Mouse (Mus musculus): ENCODE measurements around the gene Fcrla.

The Fcrla gene

DNA sequence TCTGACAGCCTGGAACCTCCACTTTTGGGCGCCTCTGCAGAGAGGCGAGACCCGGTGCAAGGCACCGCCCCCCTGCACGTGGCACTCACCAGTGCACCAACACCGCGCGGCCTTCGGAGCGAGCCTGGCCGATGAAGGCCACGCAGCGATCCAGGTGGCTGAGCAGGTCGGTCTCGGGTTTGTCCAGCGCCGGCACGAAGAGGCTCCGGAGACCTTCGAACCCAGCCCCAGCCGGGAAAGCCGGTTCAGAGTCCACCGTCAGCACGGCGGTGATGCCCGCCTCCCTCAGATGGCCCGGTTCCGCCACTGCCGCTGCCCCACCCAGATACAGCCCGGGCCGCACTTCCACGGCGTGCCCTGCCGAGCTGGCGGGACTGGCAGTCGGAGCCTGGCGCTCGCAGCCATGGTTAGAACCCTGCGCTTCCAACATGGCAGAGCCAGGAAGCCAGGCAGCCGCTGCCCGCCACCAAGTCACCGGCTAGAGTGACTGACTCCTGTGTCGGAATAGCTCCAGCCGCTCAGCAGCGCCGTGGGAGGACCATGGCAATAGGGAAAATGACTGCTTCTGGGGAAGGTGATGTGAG is 42.3 kb downstream of the Fcrla start, which contains the start of the genes Gm26620 and Dusp12:
Gene Gm26620 (plus strand): TSS at position 88 of the 584 bp plus-strand sequence.
Gene Dusp12 (minus strand): TSS at position 563 of the 584 bp plus-strand sequence.
- peak; percentile 89 to 92 for DNase-seq

DNA sequence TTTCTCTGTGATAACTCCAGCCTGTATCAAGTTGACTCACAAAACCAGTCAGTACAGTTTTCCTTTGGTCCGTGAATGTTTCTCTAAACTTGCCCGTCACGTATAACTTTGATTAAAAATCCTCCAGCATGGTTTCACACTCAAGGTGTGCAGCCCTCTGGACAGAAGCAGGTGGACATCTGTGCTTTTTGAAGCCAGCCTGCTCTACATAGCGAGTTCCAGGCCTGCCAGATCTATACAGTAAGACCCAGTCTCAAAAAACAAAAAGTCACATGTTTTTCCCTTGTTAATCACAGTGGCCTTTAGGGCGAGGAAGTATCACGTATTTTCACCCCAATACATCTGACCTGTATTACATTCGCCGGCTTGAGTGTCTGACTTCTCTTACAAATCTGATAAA is 43.0 kb downstream of the Fcrla start:
- DNase-seq, result no peak

DNA sequence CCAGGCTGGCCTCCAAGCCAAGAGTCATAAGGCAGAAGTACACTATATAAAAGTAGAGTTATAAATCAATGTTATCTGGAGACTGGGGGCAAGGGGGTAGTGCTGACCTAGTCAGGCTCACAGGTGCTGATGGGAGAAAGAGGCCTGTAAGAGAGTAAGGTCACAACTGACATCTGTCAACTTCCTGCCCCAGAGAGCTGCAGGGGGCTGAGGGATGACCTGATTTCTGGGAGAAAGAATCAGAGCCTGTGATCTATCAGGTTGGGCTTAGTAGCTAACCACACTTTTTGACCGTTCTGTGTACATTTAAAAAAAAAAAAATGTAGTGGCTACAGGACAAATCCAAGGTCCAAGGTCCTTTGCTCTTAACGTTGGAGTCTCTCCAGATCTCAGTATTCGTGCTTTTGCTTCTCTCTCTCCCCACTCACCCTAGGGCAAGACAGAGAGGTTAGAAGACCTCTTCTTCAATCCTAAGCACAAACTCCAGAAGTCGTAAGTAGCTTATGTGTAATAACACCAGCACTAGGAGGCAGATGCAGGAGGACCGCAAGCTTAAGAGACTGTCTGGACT is 44.4 kb downstream of the Fcrla start:
- peak in 1 of 2 experiments; percentile 15 for DNase-seq

DNA sequence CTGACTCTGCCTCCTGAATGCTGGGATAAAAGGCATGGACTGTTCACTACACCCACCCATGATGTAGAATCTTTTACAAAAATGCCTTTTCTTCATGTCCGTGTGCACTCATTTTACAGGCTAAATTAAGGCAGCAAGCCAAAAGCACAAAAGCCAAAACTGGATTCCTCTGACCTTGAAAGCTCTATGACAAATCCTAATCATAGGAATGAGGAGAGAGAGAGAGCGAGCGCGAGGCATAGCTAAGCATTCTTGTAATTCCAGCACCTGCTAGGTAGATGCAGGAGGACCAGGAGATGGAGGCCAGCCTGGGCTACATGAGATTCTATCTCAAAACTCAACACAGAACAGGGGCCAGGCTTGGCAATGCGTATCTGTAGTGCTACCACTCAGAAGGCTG is 50.5 kb downstream of the Fcrla start:
- DNase-seq, result no peak

DNA sequence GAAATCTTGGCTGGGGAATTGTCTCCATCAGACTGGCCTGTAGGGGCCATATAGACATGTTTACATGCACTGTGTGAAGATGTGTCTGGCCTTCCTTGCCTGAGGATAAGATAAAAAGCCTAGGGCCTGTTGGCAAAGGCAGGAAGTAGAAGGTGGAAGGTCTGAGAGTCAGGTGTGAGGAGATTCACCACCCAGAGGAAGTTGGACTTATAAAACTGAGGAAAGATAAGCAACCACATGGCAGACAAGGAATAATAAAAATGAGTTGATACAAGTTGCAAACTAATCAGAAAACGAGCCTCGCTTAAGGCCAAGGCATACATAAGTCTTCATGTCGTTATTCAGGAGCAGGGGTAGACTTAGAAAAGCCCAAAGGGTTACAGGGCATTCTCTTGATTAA is 51.7 kb downstream of the Fcrla start:
- DNase-seq, result no peak

DNA sequence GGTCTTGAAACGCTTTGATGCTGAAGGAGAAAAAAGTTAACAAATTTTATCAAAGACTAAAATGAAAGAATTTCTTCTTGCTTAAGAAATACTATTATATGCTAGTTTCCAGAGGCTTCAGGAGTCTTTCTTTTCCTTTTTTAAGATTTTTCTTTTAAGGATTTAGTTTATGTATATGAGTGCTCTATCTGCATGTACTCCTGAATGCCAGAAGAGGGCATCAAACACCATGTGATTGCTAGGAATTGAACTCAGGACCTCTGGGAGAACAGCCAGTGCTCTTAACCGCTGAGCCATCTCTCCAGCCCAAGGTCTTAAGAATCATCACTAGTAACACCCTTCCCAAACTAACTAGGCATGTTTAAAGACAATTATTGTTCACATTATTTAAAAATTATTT is 55.4 kb downstream of the Fcrla start:
- DNase-seq, result no peak

DNA sequence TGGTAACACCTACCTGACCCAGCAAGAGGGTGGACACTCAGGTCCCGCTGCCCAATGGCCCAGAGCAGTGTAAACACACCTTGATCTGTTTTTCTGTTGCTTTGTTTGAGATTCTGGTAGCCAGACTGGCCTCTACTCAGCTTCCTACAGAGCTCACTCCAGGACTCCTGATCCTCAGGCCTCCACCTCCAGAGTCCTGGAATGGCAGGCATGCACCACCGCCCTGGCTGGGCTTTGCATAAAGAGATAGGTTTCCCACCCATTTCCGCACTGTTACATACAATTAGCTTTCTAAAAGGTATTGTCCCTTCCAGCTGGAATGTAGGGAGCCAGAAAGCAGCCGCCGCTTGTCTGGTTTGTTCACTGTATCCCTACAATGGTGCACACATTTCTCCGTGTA is 56.0 kb downstream of the Fcrla start:
- DNase-seq, result no peak

DNA sequence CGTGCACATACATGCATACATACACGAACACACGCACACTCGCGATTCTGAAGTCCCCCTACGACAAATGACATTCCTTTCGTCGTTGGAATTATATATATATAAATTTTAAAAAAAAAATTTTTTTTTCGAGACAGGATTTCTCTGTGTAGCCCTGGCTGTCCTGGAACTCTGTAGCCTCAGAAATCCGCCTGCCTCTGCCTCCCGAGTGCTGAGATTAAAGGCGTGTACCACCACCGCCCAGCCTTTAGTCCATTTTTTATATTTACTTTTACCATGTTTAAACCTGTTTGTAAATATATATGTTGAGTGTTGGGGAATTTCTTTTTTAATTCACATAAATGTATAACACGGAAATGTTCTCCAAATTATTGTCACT is 58.5 kb downstream of the Fcrla start:
- no peak for DNase-seq

DNA sequence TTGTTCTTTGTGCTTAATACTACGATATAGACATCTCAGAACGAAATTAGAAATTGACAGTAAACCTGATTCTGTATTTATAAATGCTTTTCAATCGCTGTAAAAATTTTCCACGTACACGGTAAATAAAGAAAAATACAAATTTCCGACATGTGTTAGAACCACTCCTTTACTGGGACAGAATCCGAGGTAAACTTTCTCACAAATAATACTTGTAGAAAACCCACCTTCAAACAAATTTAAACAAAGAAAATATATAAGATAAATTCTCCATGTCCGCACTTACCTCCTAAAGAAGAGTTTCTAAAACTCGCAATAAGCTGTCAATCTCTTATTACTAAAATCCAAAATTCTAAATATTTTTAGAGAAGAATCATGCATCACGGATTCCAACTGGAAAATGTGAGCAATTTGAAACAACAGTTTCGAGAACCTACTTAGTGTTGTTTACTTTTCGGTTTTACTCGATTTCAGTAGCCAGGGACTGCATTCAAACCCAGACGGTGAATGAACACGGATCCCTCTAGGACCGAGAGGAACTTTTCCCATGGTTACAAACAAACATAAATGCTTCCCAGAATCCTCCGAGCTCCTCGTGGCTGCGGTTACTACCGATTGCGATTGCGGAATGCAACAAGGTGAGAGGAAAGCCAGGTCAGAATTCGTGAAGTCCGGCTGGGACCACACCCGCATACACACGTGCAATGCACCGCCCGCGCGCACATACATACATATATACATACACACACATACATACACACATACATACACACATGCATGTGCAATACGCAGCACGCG is 59.1 kb downstream of the Fcrla start:
- DNase-seq, result peak; percentile 81 to 90

DNA sequence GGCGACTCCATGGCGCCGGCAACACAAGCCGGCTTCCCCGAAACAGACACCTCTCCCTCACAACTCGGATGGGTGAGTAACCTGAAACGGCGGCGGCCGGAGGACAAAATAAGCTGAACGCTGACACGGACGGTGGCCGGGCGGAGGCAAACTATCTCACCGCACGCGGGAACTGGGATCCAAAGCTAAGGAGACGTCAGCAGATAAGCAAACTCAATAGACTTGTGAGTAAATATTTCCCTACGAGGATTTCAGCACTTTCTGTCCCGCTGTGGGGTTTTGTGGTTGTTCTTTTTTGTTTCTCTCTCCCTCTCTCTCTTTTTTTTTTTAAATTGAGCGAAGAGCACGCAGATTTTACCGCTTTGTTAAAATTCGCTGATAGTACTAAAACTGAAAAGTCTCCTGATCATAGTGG is 59.7 kb downstream of the Fcrla start, which contains the start of gene Atf6:
Gene Atf6 (minus strand): TSS at position 81 of the 415 bp plus-strand sequence.
- peak; percentile 98 to 99 for DNase-seq
